Mouse (Mus musculus) MEL (cell line): ENCODE measurements around the gene Foxl2.

Experiments used
- CHD2 ChIP-seq: IDR thresholded peaks from 2 replicates; pipeline ENCODE4 v1.6.1; 2011; ENCODE audit warnings: low read length, improper control_type of control experiment
- CTCF ChIP-seq, 3 experiments: IDR thresholded peaks in 2 of 3; conservative IDR thresholded peaks in 1 of 3; 2 replicates each; pipeline ENCODE4 v1.5.1; 2011 to 2012; ENCODE audit warnings: low read length in 3 of 3, low read depth in 2 of 3, mild to moderate bottlenecking in 2 of 3, improper control_type of control experiment in 1 of 3, inconsistent platforms in 1 of 3, mixed read lengths in 1 of 3, moderate library complexity in 1 of 3; ENCODE audit not compliant: control insufficient read depth in 1 of 3, insufficient read depth in 1 of 3, poor library complexity in 1 of 3, severe bottlenecking in 1 of 3
- POLR2A ChIP-seq, 2 experiments: IDR thresholded peaks; 2 replicates each; pipeline ENCODE4 v1.6.1; 2011 to 2012; ENCODE audit warnings: low read length in 2 of 2, mild to moderate bottlenecking in 2 of 2, control low read depth in 1 of 2, improper control_type of control experiment in 1 of 2, low read depth in 1 of 2, moderate library complexity in 1 of 2; ENCODE audit not compliant: control insufficient read depth in 1 of 2, insufficient read depth in 1 of 2, poor library complexity in 1 of 2
- POLR2AphosphoS5 ChIP-seq: IDR thresholded peaks from 2 replicates; pipeline ENCODE4 v1.6.1; 2012; ENCODE audit warnings: low read depth, borderline replicate concordance, mild to moderate bottlenecking, inconsistent platforms, low read length, moderate library complexity, mixed read lengths
- USF1 ChIP-seq: IDR thresholded peaks from 2 replicates; pipeline ENCODE4 v1.6.1; 2014; ENCODE audit warnings: low read depth, mild to moderate bottlenecking, inconsistent platforms, low read length, improper control_type of control experiment, moderate library complexity

DNA sequence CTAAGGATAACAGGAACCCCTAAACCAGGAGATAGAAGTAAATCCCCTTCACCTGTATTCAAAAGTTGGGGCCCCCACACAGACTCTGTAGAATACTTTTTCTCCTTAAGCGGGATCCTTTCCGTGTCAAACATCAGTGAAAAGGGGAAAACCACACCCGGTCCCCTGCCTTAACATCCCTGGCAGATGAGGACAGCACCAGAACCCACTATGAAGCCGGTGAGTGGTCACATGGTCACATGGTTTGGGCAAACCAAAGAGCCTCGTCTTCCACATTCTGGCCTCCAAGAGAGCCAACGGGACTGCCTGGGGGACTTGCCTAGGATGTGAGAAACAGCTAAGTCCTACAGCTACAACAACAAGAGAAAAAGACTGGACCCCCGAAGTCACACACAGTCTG lies 18.5 kb downstream of the Foxl2 start:
- no peak for TF ChIP-seq CTCF (IDR thresholded peaks at IDR 0.05 in 2 of 3, conservative IDR thresholded peaks at IDR 0.05 in 1 of 3; ENCODE audit: control insufficient read depth in 1 of 3, insufficient read depth in 1 of 3, low read depth in 2 of 3, low read length in 3 of 3, poor library complexity in 1 of 3, severe bottlenecking in 1 of 3)
- no peak for TF ChIP-seq CHD2
- TF ChIP-seq POLR2A (IDR thresholded peaks at IDR 0.05; ENCODE audit: control insufficient read depth in 1 of 2, insufficient read depth in 1 of 2, low read depth in 1 of 2, low read length in 2 of 2, poor library complexity in 1 of 2), result no peak
- TF ChIP-seq POLR2AphosphoS5, result no peak
- no peak for TF ChIP-seq USF1
